Mouse (Mus musculus) limb, embryonic 13.5 days (tissue): ENCODE results near the gene Zfp958. TPM values are rescaled to one million over a fixed set of nuclear protein-coding genes. Genes with fewer than 3 reads are reported as not detected.

Experiments used
- ATAC-seq: fragments of 200-750 bp; cut with Nextera tagmentation; 2 replicates; pipeline ENCODE4 v1.8.0; 2017; ENCODE audit warnings: low read depth, moderate number of reproducible peaks, moderate TSS enrichment; ENCODE audit not compliant: low FRiP score
- H3K27ac ChIP-seq: fragments of 300-500 bp; sonication (generic); 2 replicates; pipeline ENCODE4 v1.5.1; 2015; ENCODE audit warnings: inconsistent platforms, mild to moderate bottlenecking, moderate library complexity
- H3K27me3 ChIP-seq: fragments of 300-500 bp; sonication (generic); 2 replicates; pipeline ENCODE4 v1.6.1; 2015; ENCODE audit warnings: mild to moderate bottlenecking, inconsistent platforms
- H3K36me3 ChIP-seq: fragments of 300-500 bp; sonication (generic); 2 replicates; pipeline ENCODE4 v1.6.1; 2015; ENCODE audit warnings: inconsistent platforms, mild to moderate bottlenecking, moderate library complexity
- H3K4me1 ChIP-seq: fragments of 300-500 bp; sonication (generic); 2 replicates; pipeline ENCODE4 v1.6.1; 2015; ENCODE audit warnings: inconsistent platforms
- H3K4me2 ChIP-seq: fragments of 300-500 bp; sonication (generic); replicated peaks from 2 replicates; pipeline ENCODE4 v1.6.1; 2015; ENCODE audit warnings: inconsistent platforms, mild to moderate bottlenecking, moderate library complexity
- H3K4me3 ChIP-seq: fragments of 300-500 bp; sonication (generic); 2 replicates; pipeline ENCODE4 v1.5.1; 2015; ENCODE audit warnings: moderate library complexity, mild to moderate bottlenecking, inconsistent platforms
- H3K9ac ChIP-seq: fragments of 300-500 bp; sonication (generic); 2 replicates; pipeline ENCODE4 v1.6.1; 2015; ENCODE audit warnings: mild to moderate bottlenecking, inconsistent platforms
- H3K9me3 ChIP-seq: fragments of 300-500 bp; sonication (generic); 2 replicates; pipeline ENCODE4 v1.6.1; 2016; ENCODE audit warnings: inconsistent platforms
- WGBS: fragments of 180-500 bp; shearing (Covaris S2); methylation state at CpG from one replicate; pipeline ENCODE4 v1.1.7; 2015; 5-methylcytosine and 5-hydroxymethylcytosine counted together
- polyA plus RNA-seq: library from polyadenylated mRNA; unstranded; fragments of >200 nt; fragmentation: Nextera tagmentation; extraction: Ambion mirVana; gene quantifications from 2 replicates; pipeline ENCODE4 v1.2.1, GENCODE M21; 2015

Gene Zfp958
- polyA plus RNA-seq, 1 experiment from 2014 or later, result 14.6 TPM

DNA sequence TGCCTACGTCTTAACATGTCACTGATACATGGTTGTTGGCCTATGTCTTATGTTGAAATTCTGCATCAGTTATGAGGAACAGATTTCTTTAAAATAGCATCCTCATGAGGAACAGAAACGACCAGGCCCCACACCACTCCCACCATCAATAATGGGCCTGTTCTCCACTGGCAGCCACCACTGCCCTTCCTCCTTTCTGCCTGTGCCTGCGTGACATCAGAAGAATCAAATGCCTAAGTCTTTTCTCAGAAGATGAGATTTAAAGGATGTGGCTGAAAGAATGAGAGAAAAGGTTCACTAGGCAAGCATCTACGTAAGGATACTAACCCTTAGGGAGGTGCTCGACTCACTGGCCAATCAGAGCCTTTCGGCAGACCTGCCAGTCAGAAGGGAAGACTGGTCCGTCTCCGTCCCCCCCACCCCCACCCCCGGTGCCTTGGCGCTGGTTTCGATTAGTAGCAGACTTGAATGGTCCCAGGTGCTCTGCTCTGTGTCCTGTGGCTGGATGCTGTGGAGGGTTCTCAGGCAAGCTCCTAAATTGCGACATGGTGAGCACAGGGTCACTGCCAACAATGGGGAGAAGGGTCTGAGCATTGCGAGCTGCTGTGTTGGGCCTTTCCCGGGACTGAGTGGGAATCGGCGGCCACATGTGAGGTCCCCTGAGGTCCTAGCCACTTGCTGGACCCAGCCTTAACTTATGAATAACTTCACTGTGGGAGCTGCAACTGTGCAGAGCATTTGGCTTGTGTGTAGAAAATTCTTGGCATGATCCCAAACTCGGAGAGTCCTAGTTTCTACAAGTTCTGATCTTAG is 62.4 kb downstream of the Zfp958 start:
- H3K9me3 ChIP-seq, result peaks cover 4% of the 10 kb centered on the region; the same call in 1 of the 2 replicates
- no peak for ATAC-seq
- no peak overlapping the region for H3K27ac ChIP-seq
- 81% methylated on average over 17 of the region's 17 CpGs for WGBS
- H3K4me3 ChIP-seq, result no peak overlapping the region
- H3K27me3 ChIP-seq, result no peaks in the 10 kb centered on the region
- peaks cover 6% of the 10 kb centered on the region for H3K4me1 ChIP-seq
- no peaks in the 10 kb centered on the region for H3K36me3 ChIP-seq
- no peak overlapping the region for H3K4me2 ChIP-seq
- H3K9ac ChIP-seq, result no peak overlapping the region

DNA sequence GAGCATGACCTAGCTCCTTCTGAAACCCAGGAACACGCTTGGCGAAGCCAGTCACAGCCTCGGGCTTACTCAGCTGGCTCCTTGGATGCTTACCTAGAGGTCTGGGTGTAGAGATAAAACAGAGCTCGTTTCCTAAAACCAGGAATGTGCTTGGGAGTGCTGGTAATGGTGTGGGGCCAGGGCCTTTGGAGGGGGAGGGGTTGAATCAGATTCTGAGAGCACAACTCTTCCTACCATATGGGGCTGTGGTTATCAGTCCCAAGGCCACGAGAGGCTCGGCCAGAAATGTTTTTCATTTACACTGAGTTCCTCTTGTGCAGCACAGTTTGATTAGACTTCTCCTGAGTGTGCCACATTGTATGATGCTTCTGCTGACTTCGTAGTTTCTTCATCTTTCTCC is 63.6 kb downstream of the Zfp958 start:
- 90% methylated on average over 7 of the region's 7 CpGs for WGBS
- H3K27me3 ChIP-seq, result no peaks in the 10 kb centered on the region
- peak overlapping the region; percentile 60 for H3K4me2 ChIP-seq
- ATAC-seq, result no peak
- peaks cover 6% of the 10 kb centered on the region for H3K4me1 ChIP-seq
- H3K4me3 ChIP-seq, result peak overlapping the region; percentile 67
- H3K9me3 ChIP-seq, result peaks cover 4% of the 10 kb centered on the region; the same call in 1 of the 2 replicates
- H3K9ac ChIP-seq, result no peak overlapping the region
- H3K27ac ChIP-seq, result peak overlapping the region; percentile 97; the same call in 1 of the 2 replicates
- H3K36me3 ChIP-seq, result no peaks in the 10 kb centered on the region

DNA sequence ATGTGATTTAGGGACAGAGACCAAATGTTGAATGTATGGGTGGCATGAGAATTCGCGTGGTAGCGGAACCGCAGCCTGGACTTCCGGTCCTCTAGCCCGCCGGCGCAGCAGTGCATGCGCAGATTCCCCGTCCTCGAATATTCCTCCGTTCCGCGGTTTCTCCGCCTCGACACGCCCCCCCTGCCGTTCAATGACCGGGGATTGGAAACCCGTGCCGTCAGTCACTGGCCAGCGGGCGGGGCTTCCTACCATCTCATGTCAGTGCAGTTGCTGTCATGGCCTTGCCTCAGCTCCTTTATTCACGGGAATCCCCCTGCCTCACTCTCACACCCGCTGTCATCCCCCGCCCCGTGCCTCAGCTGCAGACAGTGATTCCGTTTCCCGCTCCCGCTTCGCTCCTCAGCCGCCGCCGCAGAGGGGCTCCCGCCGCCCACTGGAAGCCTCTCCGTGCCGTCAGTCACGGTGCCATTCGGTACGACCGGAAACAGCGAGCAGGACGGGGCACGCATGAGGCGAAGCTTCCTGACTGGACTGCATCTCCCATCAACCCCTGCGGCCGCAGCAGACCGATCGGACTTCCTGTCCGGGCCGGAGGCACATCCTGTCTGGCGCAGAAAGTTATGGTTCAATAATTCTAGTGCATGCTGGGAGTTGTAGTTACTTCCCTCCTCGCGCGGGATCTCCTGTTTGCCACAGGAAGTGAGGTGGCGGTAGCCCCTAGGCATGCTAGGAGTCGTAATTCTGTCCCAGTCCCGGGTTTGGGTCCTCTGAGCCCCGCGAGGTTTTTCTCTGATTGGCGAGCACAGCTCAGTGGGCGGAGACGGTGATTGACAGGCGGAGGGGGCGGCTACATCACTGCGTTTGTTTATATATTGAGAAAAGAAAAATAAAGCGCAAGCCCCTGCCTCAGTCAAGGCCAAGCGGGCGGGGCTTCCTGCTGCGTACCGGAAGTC is 64.6 kb downstream of the Zfp958 start:
- peak; percentile 95 for ATAC-seq
- Histone ChIP-seq H3K36me3 (no peaks in the 10 kb centered on the region), H3K4me2 (peak overlapping the region; percentile 60), H3K4me1 (peaks cover 6% of the 10 kb centered on the region), H3K27me3 (no peaks in the 10 kb centered on the region), H3K9me3 (peaks cover 4% of the 10 kb centered on the region; the same call in 1 of the 2 replicates), H3K4me3 (peak overlapping the region; percentile 67), H3K9ac (peak overlapping the region; percentile 77), H3K27ac (peak overlapping the region; percentile 97)
- WGBS, result under 1% methylated on average over 72 of the region's 72 CpGs

DNA sequence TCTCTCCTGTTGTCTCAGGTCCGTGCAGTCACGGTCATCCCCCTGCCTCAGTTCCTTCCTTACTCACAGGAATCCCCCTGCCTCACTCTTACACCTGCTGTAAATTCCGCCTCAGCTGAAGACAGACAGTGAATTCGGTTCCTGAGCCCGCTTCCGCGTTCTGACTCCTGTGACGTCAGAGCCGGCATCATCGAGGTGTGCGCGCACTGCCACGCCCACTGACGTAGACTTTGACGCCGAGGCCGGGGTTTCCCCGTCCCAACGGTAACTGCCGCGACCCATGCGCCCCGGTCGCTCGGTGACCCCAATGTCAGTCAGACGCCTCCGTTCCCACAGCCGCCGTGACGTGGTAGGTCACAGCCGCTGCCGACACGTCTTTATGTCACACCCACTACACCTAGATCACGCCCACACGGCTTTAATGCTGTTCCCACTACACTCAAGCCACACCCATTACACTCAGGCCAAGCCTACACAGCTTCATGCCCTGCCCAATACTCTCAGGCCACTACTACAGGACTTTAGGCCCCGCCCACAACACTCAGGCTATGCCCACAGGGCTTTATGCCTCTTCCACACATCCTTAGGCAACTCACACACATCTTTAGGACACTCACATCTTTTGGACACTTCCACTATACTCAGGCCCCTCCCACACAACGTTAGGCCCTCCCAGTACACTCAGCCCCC is 65.4 kb downstream of the Zfp958 start:
- peaks cover 4% of the 10 kb centered on the region; the same call in 1 of the 2 replicates for H3K9me3 ChIP-seq
- H3K27me3 ChIP-seq, result no peaks in the 10 kb centered on the region
- WGBS, result under 1% methylated on average over 37 of the region's 37 CpGs
- H3K36me3 ChIP-seq, result no peaks in the 10 kb centered on the region
- H3K9ac ChIP-seq, result peak overlapping the region; percentile 70
- H3K4me1 ChIP-seq, result peaks cover 6% of the 10 kb centered on the region
- peak overlapping the region; percentile 67 for H3K4me3 ChIP-seq
- H3K27ac ChIP-seq, result peak overlapping the region; percentile 97
- peak; percentile 62 for ATAC-seq
- peak overlapping the region; percentile 60 for H3K4me2 ChIP-seq

DNA sequence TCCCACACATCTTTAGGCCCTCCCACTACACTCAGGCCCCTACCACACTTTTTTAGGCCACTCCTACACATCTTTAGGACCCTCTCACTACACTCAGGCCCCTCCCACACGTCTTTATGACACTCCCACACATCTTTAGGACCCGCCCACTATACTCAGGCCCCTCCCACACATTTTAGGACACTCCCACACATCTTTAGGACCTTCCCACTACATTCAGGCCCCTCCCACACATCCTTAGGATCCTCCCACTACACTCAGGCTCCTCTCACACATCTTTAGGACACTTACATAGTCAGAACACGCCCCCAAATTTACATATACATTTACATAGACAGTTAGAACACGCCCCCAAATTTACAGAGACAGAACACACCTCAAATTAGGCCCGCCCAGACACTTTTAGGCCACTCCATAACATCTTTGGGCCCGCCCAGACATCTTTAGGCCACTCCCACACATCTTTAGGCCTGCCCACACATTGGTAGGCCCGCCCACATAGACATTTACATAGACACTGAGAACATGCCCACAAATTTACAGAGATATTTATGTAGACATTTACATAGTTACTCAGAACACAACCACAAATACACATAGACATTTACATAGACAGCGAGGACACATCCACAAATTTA is 66.1 kb downstream of the Zfp958 start:
- Histone ChIP-seq H3K4me2 (peak overlapping the region; percentile 60), H3K4me1 (peaks cover 6% of the 10 kb centered on the region), H3K4me3 (peak overlapping the region; percentile 67), H3K36me3 (no peaks in the 10 kb centered on the region), H3K9ac (no peak overlapping the region), H3K27me3 (no peaks in the 10 kb centered on the region), H3K27ac (peak overlapping the region; percentile 97; the same call in 1 of the 2 replicates), H3K9me3 (peaks cover 4% of the 10 kb centered on the region; the same call in 1 of the 2 replicates)
- WGBS, result 81% methylated on average over 8 of the region's 8 CpGs
- ATAC-seq, result no peak

DNA sequence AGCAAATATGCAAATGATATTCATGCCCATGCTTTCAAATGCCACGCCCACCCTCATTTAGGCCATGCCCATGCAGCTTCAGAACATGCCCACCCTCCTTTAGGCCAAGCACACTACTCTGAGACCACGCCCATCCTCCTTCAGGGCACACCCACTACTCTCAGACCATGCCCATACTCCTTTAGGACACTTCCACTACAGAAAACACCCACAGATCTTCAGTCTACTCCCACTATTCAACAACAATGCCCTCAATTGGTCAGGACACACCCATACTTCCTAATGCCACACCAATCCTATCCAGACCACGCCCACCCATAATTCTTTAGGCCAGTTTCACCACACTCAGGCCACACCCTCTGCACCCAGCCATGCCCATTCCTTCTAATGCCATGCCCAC is 66.8 kb downstream of the Zfp958 start:
- Histone ChIP-seq H3K27ac (no peak overlapping the region), H3K4me1 (peaks cover 6% of the 10 kb centered on the region), H3K4me2 (no peak overlapping the region), H3K4me3 (no peak overlapping the region), H3K36me3 (no peaks in the 10 kb centered on the region), H3K9ac (no peak overlapping the region), H3K9me3 (peaks cover 4% of the 10 kb centered on the region; the same call in 1 of the 2 replicates), H3K27me3 (no peaks in the 10 kb centered on the region)
- no peak for ATAC-seq
- WGBS, result 93% methylated on average over 3 of the region's 3 CpGs

Other genes with a start within 250 kb of the Zfp958 start
- 15.0 and 16.0 TPM in 2 replicates for gene Cers4, start 120.1 kb upstream of the Zfp958 start, polyA plus RNA-seq
- 72.4 and 74.9 TPM in 2 replicates for gene Shcbp1, start 166.4 kb downstream of the Zfp958 start, polyA plus RNA-seq